In genomic region chr14:51148006-51148405, GRCm38 (mm10) we compare ENCODE assay signal across 19 mouse cellular contexts. TPM values are rescaled to one million over a fixed set of nuclear protein-coding genes. Genes with fewer than 3 reads are reported as not detected.
"Had no signal": no experiment of that assay in that cellular context is flagged by ENCODE, and none has a peak within 500 bp of the region (broad histone marks: within the 10 kb centered on the region; RNA-seq: fewer than 3 reads in every experiment).

No protein-coding gene starts in this region.

- H3K27ac ChIP-seq: hindbrain, embryonic 15.5 days; layer of hippocampus, adult 2 months; limb, embryonic 12.5 days; lung, embryonic 15.5 days; midbrain, embryonic 13.5 days had no signal

- H3K9me3 ChIP-seq: hindbrain, embryonic 15.5 days; limb, embryonic 12.5 days; lung, embryonic 15.5 days; midbrain, embryonic 13.5 days had no signal

- DNase-seq: kidney, adult 18-20 months; kidney, postnatal 10 days; kidney, postnatal 4 days; retina, postnatal 1 day; right cerebral cortex, postnatal 4 days; thymus, postnatal 4 days had no signal

- ATAC-seq: midbrain, embryonic 13.5 days had no signal

- H3K27me3 ChIP-seq: hindbrain, embryonic 15.5 days; limb, embryonic 12.5 days; lung, embryonic 15.5 days; midbrain, embryonic 13.5 days had no signal

- H3K4me2 ChIP-seq: hindbrain, embryonic 15.5 days; limb, embryonic 12.5 days; lung, embryonic 15.5 days; midbrain, embryonic 13.5 days had no signal

- H3K9ac ChIP-seq: hindbrain, embryonic 15.5 days; limb, embryonic 12.5 days; lung, embryonic 15.5 days; midbrain, embryonic 13.5 days had no signal

- H3K36me3 ChIP-seq: hindbrain, embryonic 15.5 days; limb, embryonic 12.5 days; lung, embryonic 15.5 days; midbrain, embryonic 13.5 days had no signal

- H3K4me3 ChIP-seq: hindbrain, embryonic 15.5 days; layer of hippocampus, adult 2 months; limb, embryonic 12.5 days; lung, embryonic 15.5 days; midbrain, embryonic 13.5 days; myocyte had no signal

- H3K4me1 ChIP-seq: hindbrain, embryonic 15.5 days; limb, embryonic 12.5 days; lung, embryonic 15.5 days; midbrain, embryonic 13.5 days had no signal

RNA-seq across cellular contexts. Expression of gene Rnase1, which starts 1.4 kb away (rescaled TPM):
- total RNA-seq: neutrophil, adult 5-6 weeks had no signal
- polyA plus RNA-seq: limb, embryonic 12.5 days; midbrain, embryonic 13.5 days had no signal

RNA-seq across cellular contexts. Expression of gene Rnase2b, which starts 14.1 kb away (rescaled TPM):
- total RNA-seq: layer of hippocampus, postnatal 10 days; left cerebral cortex, postnatal 36 days; liver, adult 2 months; neutrophil, adult 5-6 weeks had no signal
- polyA plus RNA-seq: hindbrain, embryonic 15.5 days; kidney, embryonic 14.5 days; limb, embryonic 12.5 days; liver, adult 2 months; lung, embryonic 15.5 days; midbrain, embryonic 13.5 days; myocyte; neural tube, embryonic 11.5 days; spleen, adult 2 months had no signal

RNA-seq across cellular contexts. Expression of gene Rnase6, which starts 24.3 kb away (rescaled TPM):
- total RNA-seq: layer of hippocampus, adult 2 months had no signal

RNA-seq across cellular contexts. Expression of gene Eddm3b, which starts 33.8 kb away (rescaled TPM):
- total RNA-seq: layer of hippocampus, adult 2 months; layer of hippocampus, postnatal 10 days; left cerebral cortex, postnatal 36 days; liver, adult 2 months; neutrophil, adult 5-6 weeks had no signal
- polyA plus RNA-seq: hindbrain, embryonic 15.5 days; limb, embryonic 12.5 days; liver, adult 2 months; lung, embryonic 15.5 days; midbrain, embryonic 13.5 days; neural tube, embryonic 11.5 days; spleen, adult 2 months had no signal

RNA-seq across cellular contexts. Expression of gene Ang2, which starts 50.9 kb away (rescaled TPM):
- total RNA-seq: layer of hippocampus, adult 2 months; layer of hippocampus, postnatal 10 days; left cerebral cortex, postnatal 36 days; liver, adult 2 months; neutrophil, adult 5-6 weeks had no signal
- polyA plus RNA-seq: hindbrain, embryonic 15.5 days; kidney, embryonic 14.5 days; limb, embryonic 12.5 days; liver, adult 2 months; lung, embryonic 15.5 days; midbrain, embryonic 13.5 days; neural tube, embryonic 11.5 days had no signal
